Mouse (Mus musculus) urinary bladder, postnatal 4 days (tissue): ENCODE measurements around the gene Tcf7l2.

Experiments used
- DNase-seq, 2 experiments: peaks; one replicate each; pipeline ENCODE4 v3.0.0; 2021 to 2022; ENCODE audit warnings: low spot score in 2 of 2

Tcf7l2 gene

GRCm38 (mm10) chr19:55827613-55828259 is 86.1 kb downstream of the Tcf7l2 start:
- DNase-seq: no peak

- DNase-seq: no peak
Observed at GRCm38 (mm10) chr19:55830976-55831559, 89.4 kb downstream of the Tcf7l2 start.

- no peak for DNase-seq
Observed at GRCm38 (mm10) chr19:55832122-55832521, 90.5 kb downstream of the Tcf7l2 start.

GRCm38 (mm10) chr19:55833807-55834385 is 92.3 kb downstream of the Tcf7l2 start:
- no peak for DNase-seq

- DNase-seq: no peak
Observed at GRCm38 (mm10) chr19:55836930-55837687, 95.5 kb downstream of the Tcf7l2 start.

GRCm38 (mm10) chr19:55837924-55838323 is 96.3 kb downstream of the Tcf7l2 start:
- no peak for DNase-seq

- no peak for DNase-seq
Observed at GRCm38 (mm10) chr19:55838389-55839035, 96.9 kb downstream of the Tcf7l2 start.

- DNase-seq: peak in 1 of 2 experiments; percentile 33
Observed at GRCm38 (mm10) chr19:55839036-55839555, 97.5 kb downstream of the Tcf7l2 start.

- DNase-seq: no peak
Observed at GRCm38 (mm10) chr19:55840499-55841121, 99.0 kb downstream of the Tcf7l2 start.

- DNase-seq: no peak
Observed at GRCm38 (mm10) chr19:55842046-55842445, 100.4 kb downstream of the Tcf7l2 start.

GRCm38 (mm10) chr19:55843111-55843887 is 101.7 kb downstream of the Tcf7l2 start:
- no peak for DNase-seq

GRCm38 (mm10) chr19:55845702-55846101 is 104.1 kb downstream of the Tcf7l2 start:
- DNase-seq: no peak

- no peak for DNase-seq
Observed at GRCm38 (mm10) chr19:55846256-55846655, 104.6 kb downstream of the Tcf7l2 start.

GRCm38 (mm10) chr19:55847043-55847442 is 105.4 kb downstream of the Tcf7l2 start:
- no peak for DNase-seq

- peak in 1 of 2 experiments; percentile 26 for DNase-seq
Observed at GRCm38 (mm10) chr19:55850402-55851078, 108.9 kb downstream of the Tcf7l2 start.

- no peak for DNase-seq
Observed at GRCm38 (mm10) chr19:55851498-55852324, 110.1 kb downstream of the Tcf7l2 start.

- DNase-seq: no peak
Observed at GRCm38 (mm10) chr19:55854389-55854788, 112.8 kb downstream of the Tcf7l2 start.

- no peak for DNase-seq
Observed at GRCm38 (mm10) chr19:55855571-55855970, 114.0 kb downstream of the Tcf7l2 start.

- DNase-seq: no peak
Observed at GRCm38 (mm10) chr19:55857328-55857727, 115.7 kb downstream of the Tcf7l2 start.
